Mouse (Mus musculus) adrenal gland, adult (tissue): Measurements from ENCODE around the gene Mdga1.
A peak's percentile ranks its signal among the peaks of the same experiment; 100 is the strongest.

Experiments
- DNase-seq, 2 experiments: peaks; one replicate each; pipeline ENCODE4 v3.0.0; 2022 to 2023; ENCODE audit warnings: low spot score in 1 of 2; ENCODE audit not compliant: inconsistent age in 2 of 2

The Mdga1 gene

GRCm38 (mm10) chr17:29887881-29888826 lies 81.7 kb downstream of the Mdga1 start:
- DNase-seq, result peak; percentile 29 to 79

DNA sequence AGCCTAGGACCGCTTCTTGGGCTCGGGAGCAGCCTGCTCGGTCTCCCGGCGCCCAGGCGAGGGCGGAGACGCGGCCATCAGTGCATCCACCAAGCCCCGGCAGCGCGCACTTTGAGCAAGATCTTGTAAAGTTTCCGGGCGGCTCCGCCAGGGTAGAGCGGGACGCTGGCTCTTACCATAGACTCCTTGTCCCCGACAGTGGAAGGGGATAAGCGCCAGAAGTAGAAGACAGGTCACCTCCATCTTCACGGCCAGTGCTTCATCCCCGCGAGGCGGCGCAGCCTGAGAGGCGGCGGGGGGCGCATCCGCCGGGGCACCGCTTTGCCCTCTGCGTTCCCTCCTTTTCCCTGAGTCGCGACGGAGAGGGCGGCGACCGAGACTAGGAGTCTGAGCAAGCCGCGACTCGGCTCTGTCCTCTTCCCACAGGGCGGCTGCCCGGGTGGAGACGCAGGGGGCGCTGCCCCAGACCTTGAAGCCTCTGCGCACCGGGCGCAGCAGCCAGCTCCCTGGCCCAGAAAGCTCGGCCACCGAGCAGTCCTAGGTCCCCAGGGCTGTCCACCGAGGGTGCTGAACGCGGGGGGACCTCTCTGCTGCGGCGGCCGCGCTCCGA lies 82.5 kb downstream of the Mdga1 start:
- DNase-seq, result peak; percentile 56 to 71

GRCm38 (mm10) chr17:29886655-29887251 lies 83.1 kb downstream of the Mdga1 start:
- DNase-seq, result peak; percentile 18 to 59

DNA sequence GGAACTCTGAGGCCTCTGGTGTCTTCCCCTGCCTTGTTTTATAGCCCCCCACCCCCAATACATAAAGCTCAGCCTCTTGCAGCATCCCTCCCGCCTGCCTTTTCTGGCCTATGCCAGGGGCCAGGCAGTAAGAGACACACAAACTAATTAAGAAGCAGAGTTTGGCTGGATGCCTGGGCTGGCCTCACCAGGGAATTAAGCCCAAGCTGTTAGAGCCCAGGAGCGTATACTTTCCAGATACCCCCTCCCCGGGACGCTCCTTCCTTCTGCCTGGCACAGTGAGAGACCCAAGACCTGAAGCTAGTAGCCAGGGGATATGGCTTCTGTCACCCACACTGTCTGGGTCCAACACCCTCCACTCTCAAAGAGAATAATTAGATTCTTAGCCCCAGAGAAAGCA lies 83.8 kb downstream of the Mdga1 start:
- DNase-seq, result no peak

- no peak for DNase-seq
Measured at GRCm38 (mm10) chr17:29884596-29884995, 85.3 kb downstream of the Mdga1 start.

- DNase-seq, result no peak
Measured at GRCm38 (mm10) chr17:29883351-29883750, 86.5 kb downstream of the Mdga1 start.

- peak; percentile 41 to 80 for DNase-seq
Measured at GRCm38 (mm10) chr17:29882885-29883284, 87.0 kb downstream of the Mdga1 start.

GRCm38 (mm10) chr17:29880251-29880650 lies 89.6 kb downstream of the Mdga1 start:
- no peak for DNase-seq

DNA sequence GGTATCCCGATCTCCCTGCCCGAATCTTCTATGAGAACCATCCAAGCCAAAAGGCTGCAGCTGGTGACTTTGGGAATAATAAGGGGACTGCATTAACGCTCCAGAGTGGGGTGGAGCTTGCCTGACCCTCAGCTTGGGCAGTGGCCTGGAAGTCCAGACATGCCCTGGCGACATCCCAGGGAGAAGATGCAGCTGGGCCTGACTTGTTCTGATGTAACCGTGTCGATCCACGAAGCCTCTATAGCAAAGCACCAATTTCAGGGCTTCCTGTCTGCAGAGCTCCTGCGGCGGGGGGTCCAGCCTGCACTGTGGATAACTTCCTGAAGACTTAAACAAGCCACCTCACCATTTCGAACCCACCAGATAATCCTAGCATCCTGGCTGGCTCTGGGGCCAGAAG lies 90.9 kb downstream of the Mdga1 start:
- no peak for DNase-seq

DNA sequence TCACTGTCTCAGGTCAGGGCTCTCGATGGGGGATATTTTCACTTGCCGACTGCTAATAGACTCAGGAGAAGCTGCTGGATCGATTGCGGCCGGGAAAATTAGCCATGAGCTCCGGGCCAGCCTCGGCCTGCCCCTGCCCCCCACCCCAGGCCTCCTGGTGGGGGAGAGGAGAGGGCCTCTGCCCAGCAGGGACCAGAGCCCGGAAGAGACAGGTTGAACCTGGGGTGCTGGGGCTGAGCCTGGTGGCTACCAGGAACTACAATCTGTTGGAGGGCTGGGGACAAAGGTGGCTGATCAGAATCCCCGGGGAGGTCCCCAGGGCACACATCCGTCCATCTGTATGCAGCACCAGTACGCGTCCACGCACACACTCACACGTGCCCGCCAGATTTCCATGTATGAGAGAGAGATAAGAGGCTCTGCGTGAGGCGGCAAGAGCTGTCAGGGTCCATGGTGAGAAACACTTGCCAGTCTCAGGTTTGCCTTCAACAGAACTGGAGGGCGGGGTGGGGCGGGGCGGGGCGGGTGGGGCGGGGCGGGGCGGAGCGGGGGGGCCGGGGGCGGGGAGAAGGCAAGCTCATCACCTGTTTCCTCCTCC lies 95.7 kb downstream of the Mdga1 start:
- DNase-seq, result no peak

GRCm38 (mm10) chr17:29873580-29874015 lies 96.3 kb downstream of the Mdga1 start:
- DNase-seq, result no peak

DNA sequence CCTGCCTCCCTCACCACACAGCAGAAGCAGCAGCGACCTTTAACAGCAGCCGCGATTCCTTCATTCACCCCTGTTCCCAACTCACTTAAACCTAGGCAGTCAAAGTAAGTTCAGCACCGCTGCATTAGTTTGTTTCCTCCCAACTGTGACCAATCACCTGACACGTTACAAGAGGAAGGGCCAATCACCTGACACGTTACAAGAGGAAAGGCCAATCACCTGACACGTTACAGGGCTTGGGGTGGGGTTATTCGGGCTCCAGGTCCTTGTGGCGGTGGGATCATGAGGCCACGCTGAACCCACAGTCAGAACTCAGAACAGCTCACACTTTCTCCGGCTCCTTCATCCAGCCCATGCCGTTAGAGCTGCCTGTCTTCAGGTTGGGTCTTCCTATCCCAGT lies 99.6 kb downstream of the Mdga1 start:
- DNase-seq, result no peak

- no peak for DNase-seq
Measured at GRCm38 (mm10) chr17:29865914-29866313, 104.0 kb downstream of the Mdga1 start.

DNA sequence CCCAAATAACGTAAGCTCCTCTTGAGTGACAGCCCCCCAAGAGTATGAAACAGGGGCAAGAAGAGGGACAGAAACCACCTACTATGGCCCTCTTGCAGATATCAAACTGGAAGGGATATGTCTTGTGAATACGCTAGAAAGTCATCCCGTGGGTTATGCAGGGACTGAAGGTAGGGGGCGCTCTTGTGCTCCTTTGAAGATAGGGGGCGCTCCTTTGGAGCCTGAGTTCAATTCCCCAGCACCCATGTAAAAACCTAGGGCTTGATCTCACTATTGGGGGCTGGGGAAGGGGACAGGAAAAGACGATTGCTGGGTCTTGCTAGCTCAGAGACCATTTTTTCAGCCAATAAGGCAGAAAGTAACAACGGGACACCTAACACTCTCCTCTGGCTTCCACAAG lies 105.4 kb downstream of the Mdga1 start:
- no peak for DNase-seq

DNA sequence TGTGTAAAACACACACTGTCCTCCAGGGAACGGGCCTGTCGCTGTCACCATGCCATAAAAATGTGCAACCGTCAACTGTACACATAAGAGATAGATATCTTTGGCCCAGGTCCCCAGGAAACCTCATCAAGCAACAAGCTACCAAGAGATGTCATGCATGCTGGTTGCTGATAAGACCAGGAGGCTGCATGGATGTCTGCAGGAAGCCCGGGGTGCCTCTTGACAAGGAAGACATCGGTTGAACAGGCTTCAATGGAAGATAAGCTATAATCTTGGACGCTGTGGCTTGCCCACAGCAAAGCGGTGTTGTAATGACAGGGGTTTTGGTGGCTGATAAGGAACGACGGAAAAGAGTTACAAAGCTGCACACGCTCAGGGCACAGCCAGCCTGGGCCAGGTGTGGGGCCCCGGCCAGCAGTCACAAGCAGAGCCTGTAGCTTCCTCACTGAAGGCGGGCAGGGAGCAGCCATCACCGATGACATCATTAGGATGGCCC lies 110.1 kb downstream of the Mdga1 start:
- no peak for DNase-seq

- DNase-seq, result peak in 1 of 2 experiments; percentile 65
Measured at GRCm38 (mm10) chr17:29858764-29859163, 111.1 kb downstream of the Mdga1 start.

- no peak for DNase-seq
Measured at GRCm38 (mm10) chr17:29855702-29856580, 113.9 kb downstream of the Mdga1 start.

- no peak for DNase-seq
Measured at GRCm38 (mm10) chr17:29854835-29855234, 115.1 kb downstream of the Mdga1 start.

GRCm38 (mm10) chr17:29854388-29854787 lies 115.5 kb downstream of the Mdga1 start:
- no peak for DNase-seq

DNA sequence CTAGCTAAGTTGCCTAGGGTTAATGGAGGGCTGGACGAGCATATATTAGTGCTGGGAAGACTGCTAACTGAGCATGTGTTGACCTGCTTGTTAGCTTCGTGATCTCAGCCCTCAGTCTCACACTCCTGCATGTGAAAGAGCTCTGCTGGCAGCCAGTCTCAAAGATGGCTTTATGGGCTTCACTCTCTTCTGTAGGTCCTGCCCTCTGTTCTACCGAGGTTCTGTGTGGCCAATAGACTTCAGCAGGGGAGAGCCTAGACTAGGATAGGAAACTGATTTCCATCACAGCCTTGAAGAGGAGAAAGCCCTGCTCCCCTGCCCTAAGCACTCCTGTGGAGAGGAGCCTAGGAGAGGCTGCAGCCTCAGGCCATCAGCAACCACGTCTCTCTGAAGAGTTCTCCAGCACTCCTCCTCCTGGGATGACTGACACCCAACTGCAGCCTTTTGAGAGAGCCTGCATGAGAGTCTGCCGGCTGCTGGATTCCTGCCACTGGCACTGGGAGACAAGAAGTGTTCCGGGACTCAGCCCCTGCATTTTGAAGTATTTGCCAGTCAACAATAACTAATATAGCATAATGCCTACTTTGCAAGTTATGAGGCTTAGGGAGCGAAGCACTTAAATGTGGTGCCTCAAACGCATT lies 116.9 kb downstream of the Mdga1 start:
- no peak for DNase-seq
